8 mouse cellular contexts compared by ENCODE assay signal in genomic region chr9:123138891-123139474, GRCm38 (mm10). TPM values are rescaled to one million over a fixed set of nuclear protein-coding genes. Genes with fewer than 3 reads are reported as not detected.
DNase-seq lines count a peak whose midpoint lies in the region; ATAC-seq and TF ChIP-seq lines count a peak whose summit lies in the region.

No protein-coding gene starts in this region.

- peaks cover 64% of the 10 kb centered on the region for H3K36me3 ChIP-seq in embryonic facial prominence, embryonic 15.5 days
- peaks cover 8% of the 10 kb centered on the region for H3K36me3 ChIP-seq in hindbrain, embryonic 11.5 days (ENCODE audit: control insufficient read depth, insufficient read depth, low read length)
- peaks cover 49% of the 10 kb centered on the region for H3K36me3 ChIP-seq in lung, embryonic 14.5 days (ENCODE audit: insufficient read depth)

- no peak overlapping the region for H3K4me3 ChIP-seq in embryonic facial prominence, embryonic 15.5 days (replicated peaks)
- H3K4me3 ChIP-seq in hindbrain, embryonic 11.5 days (ENCODE audit: low read depth, low read length), result no peak overlapping the region
- no peak overlapping the region for H3K4me3 ChIP-seq in lung, embryonic 14.5 days (ENCODE audit: low read depth, low read length)

- no peak for TF ChIP-seq CTCF in lung, embryonic 14.5 days (IDR thresholded peaks at IDR 0.05; ENCODE audit: low read depth)

- H3K4me2 ChIP-seq in embryonic facial prominence, embryonic 15.5 days (replicated peaks), result no peak overlapping the region
- no peak overlapping the region for H3K4me2 ChIP-seq in hindbrain, embryonic 11.5 days (replicated peaks; ENCODE audit: low read depth, low read length)
- no peak overlapping the region for H3K4me2 ChIP-seq in lung, embryonic 14.5 days

- 52% methylated on average over 5 of the region's 5 CpGs for WGBS in embryonic facial prominence, embryonic 15.5 days
- 73% methylated on average over 5 of the region's 5 CpGs for WGBS in hindbrain, embryonic 11.5 days
- WGBS in lung, embryonic 14.5 days, result 26% methylated on average over 5 of the region's 5 CpGs

- H3K27ac ChIP-seq in embryonic facial prominence, embryonic 15.5 days (replicated peaks), result 0 out of 2 replicates have a peak overlapping the region, but pooled peaks have one; percentile 36
- no peak overlapping the region for H3K27ac ChIP-seq in hindbrain, embryonic 11.5 days (ENCODE audit: low read depth, low read length)
- peak overlapping the region; percentile 33 for H3K27ac ChIP-seq in lung, embryonic 14.5 days (ENCODE audit: low read depth)

- no peaks in the 10 kb centered on the region for H3K27me3 ChIP-seq in embryonic facial prominence, embryonic 15.5 days
- H3K27me3 ChIP-seq in hindbrain, embryonic 11.5 days (ENCODE audit: control insufficient read depth, insufficient read depth, low read length), result no peaks in the 10 kb centered on the region
- no peaks in the 10 kb centered on the region for H3K27me3 ChIP-seq in lung, embryonic 14.5 days (ENCODE audit: insufficient read depth, low read length)

- peak; percentile 32 to 66 for DNase-seq in adrenal gland, adult (ENCODE audit: inconsistent age in 2 of 2, low spot score in 1 of 2)
- no peak for DNase-seq in adrenal gland, postnatal 4 days (ENCODE audit: low spot score in 2 of 2)
- DNase-seq in hindbrain, embryonic 11.5 days (ENCODE audit: low spot score), result peak; percentile 16
- peak; percentile 89 for DNase-seq in lung, embryonic 14.5 days
- DNase-seq in testis, postnatal 14 days (ENCODE audit: low spot score), result peak; percentile 42
- DNase-seq in natural killer cell, adult 2 months (ENCODE audit: low spot score in 2 of 2), result no peak
- no peak for DNase-seq in layer of hippocampus, postnatal 14 days (ENCODE audit: low spot score in 2 of 2)

- peaks cover 3% of the 10 kb centered on the region for H3K9me3 ChIP-seq in embryonic facial prominence, embryonic 15.5 days (replicated peaks)
- H3K9me3 ChIP-seq in hindbrain, embryonic 11.5 days (ENCODE audit: control insufficient read depth, low read length), result no peaks in the 10 kb centered on the region
- no peaks in the 10 kb centered on the region; the same call in 1 of the 2 replicates for H3K9me3 ChIP-seq in lung, embryonic 14.5 days (ENCODE audit: low read depth, low read length)

- H3K9ac ChIP-seq in embryonic facial prominence, embryonic 15.5 days, result no peak overlapping the region
- H3K9ac ChIP-seq in hindbrain, embryonic 11.5 days (ENCODE audit: low read depth, low read length), result no peak overlapping the region
- H3K9ac ChIP-seq in lung, embryonic 14.5 days, result no peak overlapping the region

- peak; percentile 67; the same call in 1 of the 2 replicates for ATAC-seq in embryonic facial prominence, embryonic 15.5 days (ENCODE audit: insufficient number of reproducible peaks, low FRiP score, low TSS enrichment, low read depth)
- peak; percentile 59; the same call in 1 of the 2 replicates for ATAC-seq in hindbrain, embryonic 11.5 days (ENCODE audit: low FRiP score)
- ATAC-seq in lung, embryonic 14.5 days (ENCODE audit: insufficient read depth), result peak; percentile 95

- H3K4me1 ChIP-seq in embryonic facial prominence, embryonic 15.5 days, result peaks cover 3% of the 10 kb centered on the region; the same call in 1 of the 2 replicates
- H3K4me1 ChIP-seq in hindbrain, embryonic 11.5 days (replicated peaks; ENCODE audit: control insufficient read depth, insufficient read depth, low read length), result no peaks in the 10 kb centered on the region
- 0 out of 2 replicates have a peak, but pooled peaks cover 3% of the 10 kb centered on the region for H3K4me1 ChIP-seq in lung, embryonic 14.5 days (ENCODE audit: insufficient read depth)

RNA-seq across cellular contexts. Expression of gene Clec3b, which starts 11.8 kb away (rescaled TPM):
- 10 to 100 TPM; 37.2 to 44.0 TPM for total RNA-seq in adrenal gland, postnatal 4 days (2021)
- polyA plus RNA-seq in embryonic facial prominence, embryonic 15.5 days (2015; fragmentation: Nextera tagmentation; extraction: Ambion mirVana), result 5.4 and 5.6 TPM in 2 replicates
- polyA plus RNA-seq in hindbrain, embryonic 11.5 days (2014; fragmentation: Nextera tagmentation; extraction: Ambion mirVana), result not detected in 2 replicates
- not detected in 2 replicates for polyA plus RNA-seq in lung, embryonic 14.5 days (2014; fragmentation: Nextera tagmentation; extraction: Ambion mirVana)
- total RNA-seq in layer of hippocampus, postnatal 14 days (2021), result 1 to 10 TPM; 4.1 to 6.7 TPM

RNA-seq across cellular contexts. Expression of gene Exosc7, which starts 26.0 kb away (rescaled TPM):
- 10 to 100 TPM; 55.3 to 60.2 TPM for total RNA-seq in adrenal gland, postnatal 4 days (2021)
- polyA plus RNA-seq in embryonic facial prominence, embryonic 15.5 days (2015; fragmentation: Nextera tagmentation; extraction: Ambion mirVana), result 98.0 and 105 TPM in 2 replicates
- polyA plus RNA-seq in hindbrain, embryonic 11.5 days (2014; fragmentation: Nextera tagmentation; extraction: Ambion mirVana), result 104 and 106 TPM in 2 replicates
- 123 and 132 TPM in 2 replicates for polyA plus RNA-seq in lung, embryonic 14.5 days (2014; fragmentation: Nextera tagmentation; extraction: Ambion mirVana)
- 10 to 100 TPM; 35.8 to 38.0 TPM for total RNA-seq in layer of hippocampus, postnatal 14 days (2021)

RNA-seq across cellular contexts. Expression of gene Zdhhc3, which starts 26.0 kb away (rescaled TPM):
- 10 to 100 TPM; 77.9 to 81.1 TPM for total RNA-seq in adrenal gland, postnatal 4 days (2021)
- polyA plus RNA-seq in embryonic facial prominence, embryonic 15.5 days (2015; fragmentation: Nextera tagmentation; extraction: Ambion mirVana), result 74.8 and 78.9 TPM in 2 replicates
- polyA plus RNA-seq in hindbrain, embryonic 11.5 days (2014; fragmentation: Nextera tagmentation; extraction: Ambion mirVana), result 55.8 and 62.5 TPM in 2 replicates
- 57.4 and 59.1 TPM in 2 replicates for polyA plus RNA-seq in lung, embryonic 14.5 days (2014; fragmentation: Nextera tagmentation; extraction: Ambion mirVana)
- total RNA-seq in layer of hippocampus, postnatal 14 days (2021), result 10 to 100 TPM; 71.2 to 72.7 TPM

Comparison
In these comparisons a context has a peak if more than half of its experiments do, and no peak if none do; other contexts are left out.
1. DNase-seq: peak in adrenal gland, adult (2 of 2), hindbrain, embryonic 11.5 days (single experiment), lung, embryonic 14.5 days (single experiment) and testis, postnatal 14 days (single experiment); none in adrenal gland, postnatal 4 days (0 of 2), natural killer cell, adult 2 months (0 of 2) and layer of hippocampus, postnatal 14 days (0 of 2).
2. Peak in every context shown above with its lines, with median percentiles within 50 percentile points of each other: ATAC-seq.